Mouse (Mus musculus): Measurements from ENCODE around the gene Tmem131.

Tmem131 gene

DNA sequence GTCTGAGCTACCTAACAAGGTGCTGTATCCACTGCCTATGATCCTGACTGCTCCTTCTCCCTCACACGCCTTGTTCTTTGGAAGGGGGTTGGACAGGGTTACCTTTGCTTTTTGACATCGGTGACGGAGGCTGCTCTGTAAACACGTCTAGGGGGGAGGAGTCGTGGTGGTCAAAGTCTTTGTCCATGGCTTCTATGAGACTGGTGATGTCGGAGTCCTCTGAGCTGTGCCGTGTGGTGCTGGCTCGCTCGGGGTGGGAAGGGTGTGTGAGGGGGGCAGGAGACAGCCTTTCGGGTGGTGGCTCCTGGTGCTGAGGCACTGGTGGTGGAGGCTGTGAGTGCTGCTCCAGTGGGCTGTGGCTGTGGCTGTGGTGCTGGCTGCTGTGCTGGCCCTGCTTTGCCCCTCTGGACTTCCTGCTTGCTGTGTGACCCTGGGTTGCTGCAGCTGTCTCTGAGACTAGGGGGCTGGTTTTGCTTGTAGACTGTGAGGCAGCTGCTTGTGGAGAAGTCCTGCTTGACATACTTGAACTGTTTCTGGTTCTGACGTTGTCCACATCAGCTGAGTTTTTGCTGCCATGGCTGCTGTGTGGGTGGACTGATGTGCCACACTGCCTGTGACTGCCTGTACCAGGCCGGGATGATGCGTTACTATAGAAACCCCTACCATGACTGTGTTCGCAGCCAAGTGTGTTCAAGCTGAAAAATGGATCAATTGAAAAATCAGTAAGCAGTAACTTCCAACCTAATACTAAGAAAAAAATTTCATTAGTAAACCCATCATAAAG is 135.5 kb downstream of the Tmem131 start:
- no peak for TF ChIP-seq GATA4 (IDR thresholded peaks at IDR 0.05; ENCODE audit: insufficient replicate concordance, low read length)

DNA sequence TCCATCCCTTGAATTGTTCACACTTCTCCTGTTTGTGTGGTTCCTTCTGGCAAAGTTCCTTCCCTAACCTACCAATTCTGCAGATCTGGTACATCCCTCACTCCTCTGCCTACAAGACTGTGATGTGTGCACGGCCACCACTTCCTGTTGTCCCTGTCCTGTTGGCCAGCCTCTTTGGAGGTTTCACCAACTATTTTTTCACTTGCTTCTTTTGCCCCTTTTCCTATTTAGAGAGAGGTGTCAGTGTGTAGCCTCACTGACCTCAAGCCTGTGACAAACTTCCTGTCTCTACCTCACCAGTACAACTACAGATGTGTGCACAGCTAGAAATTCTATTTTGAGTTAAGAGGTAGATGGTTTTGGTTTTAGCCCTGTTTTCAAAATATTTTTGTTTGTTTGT is 136.4 kb downstream of the Tmem131 start:
- no peak for TF ChIP-seq GATA4 (IDR thresholded peaks at IDR 0.05; ENCODE audit: insufficient replicate concordance, low read length)

DNA sequence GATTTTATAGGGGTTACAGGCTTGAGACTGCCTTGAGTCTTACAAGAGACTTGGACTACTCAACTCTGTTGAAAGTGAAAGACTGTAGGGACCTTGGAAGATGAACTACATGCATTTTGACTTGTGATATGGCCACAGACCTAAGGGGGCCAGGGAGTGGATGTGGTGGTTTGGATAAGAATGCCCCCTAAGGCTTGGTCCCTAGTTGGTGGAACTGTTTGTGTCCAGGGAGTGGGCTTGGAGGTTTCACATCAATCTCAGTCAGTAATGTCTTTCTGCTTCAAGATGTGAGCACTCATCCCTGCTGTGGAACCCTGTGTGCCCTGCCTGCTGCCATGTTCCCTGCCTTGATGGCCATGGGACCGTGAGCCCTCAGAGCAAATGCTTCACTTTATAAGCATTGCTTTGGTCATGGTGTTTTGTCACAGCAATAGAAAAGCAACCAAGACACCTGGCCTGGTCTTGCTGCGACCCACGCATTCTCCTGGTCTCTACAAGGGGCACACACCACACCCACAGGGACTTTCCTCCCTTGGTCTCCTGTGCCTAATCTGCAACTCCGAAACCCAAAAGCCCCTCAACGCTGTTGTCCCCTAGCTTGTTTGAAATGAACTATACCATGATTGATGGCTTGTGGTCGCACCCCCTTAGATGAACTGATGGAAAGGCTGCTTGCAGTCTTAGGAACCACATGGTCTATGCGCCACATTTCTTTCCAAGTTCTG is 137.1 kb downstream of the Tmem131 start:
- no peak for TF ChIP-seq GATA4 (IDR thresholded peaks at IDR 0.05; ENCODE audit: insufficient replicate concordance, low read length)

DNA sequence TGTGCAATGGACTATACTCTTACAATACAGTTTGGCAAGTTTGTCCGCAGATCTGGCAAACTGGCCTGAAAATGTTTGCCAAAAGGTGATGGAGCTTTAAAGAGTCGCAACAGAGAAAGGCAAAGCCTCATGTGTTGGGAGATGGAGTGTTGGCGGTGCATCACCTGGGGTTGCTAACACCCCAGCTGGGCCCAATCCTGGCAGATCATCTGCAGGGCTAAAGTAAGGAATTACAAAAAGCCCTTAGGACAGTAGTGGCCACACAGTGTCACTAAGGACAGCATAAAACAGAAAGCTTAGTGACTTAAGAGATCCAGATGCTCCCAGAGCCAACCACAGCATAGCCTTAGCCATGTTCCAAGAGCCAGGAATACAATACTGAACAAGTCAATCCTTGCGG is 138.6 kb downstream of the Tmem131 start:
- TF ChIP-seq GATA4 (IDR thresholded peaks at IDR 0.05; ENCODE audit: insufficient replicate concordance, low read length) = no peak

DNA sequence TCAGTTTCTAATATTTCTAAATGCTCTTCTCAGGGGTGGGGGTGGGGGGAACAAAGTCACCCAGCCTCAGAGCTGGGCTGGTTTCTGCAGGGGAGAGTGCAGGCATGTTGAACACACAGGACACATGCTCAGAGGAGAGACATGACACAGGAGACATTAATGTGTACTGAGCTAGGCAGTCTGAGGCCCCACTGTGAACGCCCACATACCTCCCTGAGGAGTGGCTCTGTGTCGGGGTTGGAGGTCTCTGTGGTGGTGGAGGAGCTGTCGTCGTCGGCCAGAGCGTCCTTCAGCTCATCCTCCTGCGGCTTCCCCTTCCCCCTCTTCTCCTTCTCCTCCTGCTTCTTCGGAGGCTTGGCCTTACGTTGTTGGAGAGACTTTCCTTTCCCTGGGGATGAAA is 139.2 kb downstream of the Tmem131 start:
- no peak for TF ChIP-seq GATA4 (IDR thresholded peaks at IDR 0.05; ENCODE audit: insufficient replicate concordance, low read length)

DNA sequence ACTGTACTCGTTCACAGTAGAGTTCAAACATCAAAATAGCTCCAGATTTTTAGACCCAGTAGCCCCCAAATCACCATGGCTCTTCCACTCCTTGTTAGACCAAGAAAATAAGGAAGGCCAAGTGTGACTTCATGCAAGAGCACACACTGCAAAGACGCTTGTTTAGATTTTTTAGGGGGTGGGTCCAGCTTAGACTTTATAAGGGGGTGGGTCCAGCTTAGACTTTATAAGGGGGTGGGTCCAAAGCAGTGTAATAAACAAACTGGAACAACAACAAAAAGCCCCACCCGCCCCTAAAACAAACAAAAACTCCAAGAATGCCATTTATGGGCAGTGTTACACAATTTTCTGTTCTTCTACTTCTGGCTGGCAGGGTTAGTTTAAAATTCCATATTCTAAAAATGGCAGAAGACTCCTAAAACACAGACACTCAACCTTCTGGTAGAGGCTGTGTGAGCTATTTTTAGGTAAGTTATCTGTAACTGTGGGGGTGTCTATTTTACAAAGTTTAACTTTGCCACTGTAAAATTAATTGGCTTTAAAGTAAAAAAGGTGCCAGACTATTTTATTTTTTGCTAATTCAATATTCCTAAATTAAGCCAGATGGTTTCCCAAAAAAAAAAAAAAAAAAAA is 143.0 kb downstream of the Tmem131 start:
- TF ChIP-seq GATA4 (IDR thresholded peaks at IDR 0.05; ENCODE audit: insufficient replicate concordance, low read length) = no peak

DNA sequence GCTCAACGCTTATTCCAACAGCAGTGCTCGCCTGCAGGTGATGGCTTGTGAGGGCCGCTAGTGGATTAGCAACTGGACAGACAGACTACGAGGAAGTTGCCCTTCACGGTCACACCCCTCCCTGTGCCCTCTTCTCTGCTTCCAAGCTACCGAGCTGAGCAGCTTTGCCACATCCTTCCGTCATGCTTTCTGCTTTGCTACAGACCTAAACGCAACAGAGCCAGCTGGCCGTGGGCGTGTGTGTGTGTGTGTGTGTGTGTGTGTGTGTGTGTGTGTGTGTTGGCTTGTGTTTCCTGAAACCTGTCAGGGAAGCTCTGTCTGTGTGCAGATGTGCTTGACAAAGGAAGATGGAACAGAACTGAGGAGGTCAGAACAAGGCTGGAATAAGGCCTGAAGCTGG is 146.0 kb downstream of the Tmem131 start:
- TF ChIP-seq GATA4 (IDR thresholded peaks at IDR 0.05; ENCODE audit: insufficient replicate concordance, low read length) = no peak

DNA sequence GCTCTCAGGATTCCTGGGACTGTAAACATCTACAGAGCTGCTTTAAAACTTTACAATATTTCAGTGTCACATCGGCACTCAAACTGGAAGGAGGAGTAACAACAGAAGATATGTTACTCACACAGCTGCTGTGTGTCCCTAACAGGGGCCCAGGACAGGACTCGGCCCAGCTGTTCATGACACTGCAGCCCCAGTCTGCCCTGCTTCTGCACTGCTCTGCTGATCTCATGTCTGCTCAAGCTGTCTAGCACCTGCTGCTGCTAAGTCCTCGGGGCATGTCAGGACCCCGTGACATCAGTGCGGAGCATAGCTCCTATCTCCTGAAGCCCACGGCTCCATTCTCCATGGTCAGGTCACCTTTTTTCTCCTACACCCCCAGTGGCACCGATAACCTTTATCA is 146.8 kb downstream of the Tmem131 start:
- no peak for TF ChIP-seq GATA4 (IDR thresholded peaks at IDR 0.05; ENCODE audit: insufficient replicate concordance, low read length)

DNA sequence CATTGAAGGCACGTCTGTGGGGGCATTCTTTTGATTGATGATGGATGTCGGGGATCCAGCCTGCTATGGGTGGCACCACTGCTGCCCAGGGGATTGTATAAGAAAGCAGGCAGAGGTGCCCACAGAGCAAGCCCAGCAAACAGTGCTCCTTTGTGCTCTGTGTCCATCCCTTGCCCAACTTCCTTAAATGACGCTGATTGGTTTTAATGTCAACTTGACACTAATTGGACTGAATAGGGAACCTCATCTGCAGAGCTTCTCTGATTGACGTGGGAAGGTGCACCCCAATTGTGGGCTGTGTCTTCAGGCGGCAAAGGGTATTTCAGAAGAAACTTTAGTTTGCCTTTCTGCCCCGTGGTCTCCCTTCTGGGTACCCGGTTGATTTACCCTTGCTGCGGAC is 154.1 kb downstream of the Tmem131 start:
- TF ChIP-seq GATA4 (IDR thresholded peaks at IDR 0.05; ENCODE audit: insufficient replicate concordance, low read length) = no peak

DNA sequence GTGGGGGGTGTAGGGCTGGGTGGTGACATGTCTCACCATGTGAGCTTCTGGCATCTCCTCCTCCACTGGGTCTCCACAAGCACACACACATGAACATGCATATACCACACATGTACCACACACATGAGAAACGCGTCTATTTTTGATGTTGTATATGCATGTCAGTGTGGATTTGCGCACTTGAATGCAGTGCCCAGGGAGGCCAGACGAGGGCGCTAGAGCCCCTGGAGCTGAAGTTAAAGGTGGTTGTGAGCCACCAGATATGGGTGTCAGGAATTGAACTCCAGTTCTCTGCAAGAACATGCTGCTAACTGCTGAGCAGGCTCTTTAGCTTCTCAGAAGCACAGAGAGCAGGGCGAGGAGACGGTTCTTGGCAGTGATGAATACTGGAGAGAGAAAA is 157.1 kb downstream of the Tmem131 start:
- TF ChIP-seq GATA4 (IDR thresholded peaks at IDR 0.05; ENCODE audit: insufficient replicate concordance, low read length) = no peak

DNA sequence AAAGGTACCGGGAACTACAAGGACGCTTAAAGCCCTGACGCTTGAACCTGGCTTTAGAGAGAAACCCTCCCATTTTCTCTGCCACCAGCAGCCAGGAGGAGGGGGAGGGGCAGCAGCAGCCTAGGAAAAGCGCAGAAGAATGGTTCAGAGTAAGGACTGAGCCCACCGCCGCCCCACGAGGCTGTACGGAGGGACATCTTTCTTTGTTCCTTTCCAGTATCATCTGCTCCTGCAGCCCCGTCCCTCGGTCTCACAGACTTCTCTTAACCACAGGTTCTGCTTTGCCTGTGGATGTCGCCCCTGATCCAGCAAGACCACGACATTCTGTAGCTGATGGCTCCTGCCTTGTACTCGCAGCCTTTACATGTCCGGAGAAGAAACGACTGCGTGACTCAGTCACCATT is 158.2 kb downstream of the Tmem131 start:
- TF ChIP-seq GATA4 (IDR thresholded peaks at IDR 0.05; ENCODE audit: insufficient replicate concordance, low read length) = no peak

DNA sequence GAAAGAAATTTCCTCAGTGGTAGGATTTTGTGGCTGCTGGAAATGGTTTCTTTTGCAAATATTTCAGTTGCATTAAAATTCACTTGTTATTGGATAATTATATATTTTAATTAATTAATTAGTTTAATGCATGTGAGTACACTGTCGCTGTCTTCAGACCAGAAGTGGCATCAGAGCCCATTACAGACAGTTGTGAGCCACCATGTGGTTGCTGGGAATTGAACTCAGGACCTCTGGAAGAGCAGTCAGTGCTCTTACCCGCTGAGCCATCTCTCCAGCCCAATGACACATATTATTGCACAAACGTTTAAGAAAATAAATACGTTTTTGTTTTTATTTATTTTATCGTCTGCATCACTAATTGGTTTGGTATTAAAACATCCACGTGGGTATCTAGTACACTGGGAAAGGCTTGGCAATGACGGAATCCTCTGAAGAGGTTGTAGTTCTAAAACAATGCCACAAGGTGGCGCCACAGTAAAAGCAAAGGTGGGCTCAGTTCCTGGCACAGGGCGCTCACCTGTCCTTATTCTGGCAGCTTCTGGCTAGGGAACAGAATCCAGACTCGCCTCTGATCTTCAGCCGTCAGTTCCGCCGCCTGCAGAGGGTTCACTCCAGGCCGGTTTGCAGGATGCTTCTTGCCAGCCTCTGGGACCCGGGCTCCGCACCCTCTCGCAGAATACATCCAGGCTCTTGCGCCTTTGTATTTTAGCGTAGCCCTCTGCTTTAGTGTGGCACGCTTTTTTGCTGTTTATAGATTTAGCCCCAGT is 158.9 kb downstream of the Tmem131 start:
- no peak for TF ChIP-seq GATA4 (IDR thresholded peaks at IDR 0.05; ENCODE audit: insufficient replicate concordance, low read length)

DNA sequence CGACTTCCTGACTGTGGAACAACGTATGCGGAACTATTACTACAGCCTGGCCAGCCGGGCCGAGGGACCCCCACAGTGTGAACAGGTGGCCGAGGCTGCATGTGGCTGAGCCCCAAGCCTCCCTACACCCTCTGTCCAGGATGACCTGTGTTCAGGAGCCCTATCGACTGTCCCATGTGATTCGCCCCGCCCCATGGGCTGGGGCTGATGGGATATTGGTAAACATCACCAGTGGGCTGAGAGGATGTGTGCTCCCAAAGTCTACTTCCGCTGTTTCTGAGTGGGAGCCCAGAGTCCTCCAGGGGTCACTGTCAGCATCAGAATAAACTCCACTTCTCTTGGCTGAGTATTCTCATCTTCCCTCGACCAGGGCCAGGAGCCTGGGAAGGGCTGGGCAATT is 161.0 kb downstream of the Tmem131 start:
- TF ChIP-seq GATA4 (IDR thresholded peaks at IDR 0.05; ENCODE audit: insufficient replicate concordance, low read length) = no peak

DNA sequence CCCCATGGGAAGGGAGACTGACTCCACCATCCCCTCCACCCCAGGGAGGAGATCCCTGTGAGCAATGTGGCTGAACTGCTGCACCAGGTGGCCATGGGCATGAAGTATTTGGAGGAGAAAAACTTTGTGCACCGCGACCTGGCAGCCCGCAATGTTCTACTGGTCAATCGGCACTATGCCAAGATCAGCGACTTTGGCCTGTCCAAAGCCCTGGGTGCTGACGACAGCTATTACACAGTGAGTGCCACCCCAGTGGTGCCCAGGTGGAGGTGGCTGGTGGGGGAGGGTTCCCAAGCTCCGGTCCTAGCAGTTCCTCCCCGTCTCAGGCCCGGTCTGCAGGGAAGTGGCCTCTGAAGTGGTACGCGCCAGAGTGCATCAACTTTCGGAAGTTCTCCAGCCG is 162.7 kb downstream of the Tmem131 start:
- no peak for TF ChIP-seq GATA4 (IDR thresholded peaks at IDR 0.05; ENCODE audit: insufficient replicate concordance, low read length)

DNA sequence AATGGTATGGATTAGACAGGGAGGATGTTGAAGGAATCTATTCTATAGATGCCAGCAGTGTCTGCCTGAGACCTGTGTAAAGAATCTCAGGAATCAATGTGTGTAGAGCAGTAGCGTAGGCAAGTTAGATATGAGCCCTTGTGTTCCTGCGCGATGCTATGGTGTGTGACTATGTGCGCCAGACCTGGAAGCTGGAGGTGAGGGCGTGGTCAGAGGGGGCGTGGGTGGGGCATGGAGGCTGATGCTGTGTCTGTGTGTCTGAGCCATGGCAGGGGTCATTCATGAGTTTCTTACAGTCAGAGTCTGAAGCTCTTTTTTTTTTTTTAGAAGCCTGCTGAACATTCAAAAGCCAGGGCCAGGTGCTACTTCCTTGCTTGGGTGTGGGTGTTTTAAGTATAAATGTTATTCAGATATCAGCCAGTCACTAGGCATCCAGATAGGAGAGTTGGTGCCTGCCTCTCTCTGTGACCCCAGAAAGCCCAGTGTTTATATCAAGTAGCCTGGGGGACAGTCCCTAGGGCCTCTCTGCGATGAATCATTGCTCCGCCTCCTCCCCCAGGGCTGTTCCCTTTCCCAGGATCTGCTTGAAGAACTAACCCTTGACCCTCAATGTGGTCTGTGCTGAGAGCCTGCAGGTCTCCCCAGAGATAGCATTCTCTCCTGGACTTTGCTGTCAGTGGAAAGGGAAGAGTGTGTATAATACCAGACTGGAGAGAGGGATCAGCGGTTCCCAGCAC is 171.1 kb downstream of the Tmem131 start:
- TF ChIP-seq GATA4 (IDR thresholded peaks at IDR 0.05; ENCODE audit: insufficient replicate concordance, low read length) = no peak
